Mouse (Mus musculus) embryonic fibroblast, embryonic 13.5 days (primary cell): ENCODE measurements at regions not wholly inside any gene's neighbourhood (a gene's known extent, or its start where the extent isn't known, plus 50 kb on each side); places are given as distances from the start of the nearest gene placed in this dataset.

Experiments
- H3K27ac ChIP-seq: 2 replicates; pipeline ENCODE4 v1.5.1; 2012; ENCODE audit warnings: low read length, control low read depth, inconsistent platforms; ENCODE audit not compliant: insufficient read depth
- H3K4me1 ChIP-seq: 2 replicates; pipeline ENCODE4 v1.6.1; 2011; ENCODE audit warnings: low read length; ENCODE audit not compliant: control insufficient read depth, insufficient read depth
- H3K4me3 ChIP-seq: 2 replicates; pipeline ENCODE4 v1.5.1; 2011; ENCODE audit warnings: mild to moderate bottlenecking, control low read depth, low read length; ENCODE audit not compliant: insufficient read depth
- CTCF ChIP-seq: IDR thresholded peaks from 2 replicates; pipeline ENCODE4 v1.5.1; 2011; ENCODE audit warnings: mild to moderate bottlenecking, control low read depth, low read length, moderate library complexity, borderline replicate concordance; ENCODE audit not compliant: insufficient read depth
- POLR2A ChIP-seq: IDR thresholded peaks from 2 replicates; pipeline ENCODE4 v1.6.1; 2011; ENCODE audit warnings: low read depth, mild to moderate bottlenecking, control low read depth, low read length, moderate library complexity

GRCm38 (mm10) chr16:22719304-22719703, 62.3 kb upstream of the Dgkg start:
- no peaks in the 10 kb centered on the region for H3K4me1 ChIP-seq
- no peak for TF ChIP-seq POLR2A
- TF ChIP-seq CTCF: no peak
- H3K27ac ChIP-seq: no peak overlapping the region
- H3K4me3 ChIP-seq: no peak overlapping the region

- Histone ChIP-seq H3K4me1 (no peaks in the 10 kb centered on the region), H3K27ac (no peak overlapping the region), H3K4me3 (no peak overlapping the region)
- TF ChIP-seq POLR2A (no peak), CTCF (no peak)
These were observed 60.4 kb upstream of the Dgkg start for GRCm38 (mm10) chr16:22717462-22717861.

DNA sequence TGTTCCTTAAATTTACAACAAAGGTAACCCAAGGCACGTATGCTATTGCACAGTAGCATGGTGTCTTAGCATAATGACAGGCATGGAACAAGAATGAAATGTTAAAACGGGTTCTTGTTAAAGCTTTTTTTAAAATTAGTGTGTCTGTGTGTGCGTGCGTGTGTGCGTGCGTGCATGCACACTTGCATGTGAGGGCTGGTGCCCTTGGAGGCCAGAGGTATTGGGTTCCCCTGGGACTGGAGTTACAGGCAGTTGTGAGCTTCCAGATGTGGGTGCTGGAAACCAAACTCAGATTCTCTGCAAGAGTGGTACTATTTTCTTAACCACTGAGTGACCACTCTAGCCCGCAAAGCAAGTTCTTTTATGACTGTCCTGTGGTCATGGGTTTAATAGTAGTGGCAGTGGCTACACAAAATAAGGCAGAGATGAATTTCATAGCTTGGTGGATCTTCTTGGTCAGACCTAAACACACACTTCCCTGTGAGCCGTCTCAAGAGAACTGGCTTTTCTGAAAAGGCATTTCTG, 59.3 kb upstream of the Dgkg start:
- TF ChIP-seq POLR2A (no peak), CTCF (no peak)
- Histone ChIP-seq H3K4me1 (no peaks in the 10 kb centered on the region), H3K27ac (no peak overlapping the region), H3K4me3 (no peak overlapping the region)

- Histone ChIP-seq H3K4me1 (no peaks in the 10 kb centered on the region), H3K27ac (no peak overlapping the region), H3K4me3 (no peak overlapping the region)
- TF ChIP-seq CTCF (no peak), POLR2A (no peak)
These were observed 57.3 kb upstream of the Dgkg start for GRCm38 (mm10) chr16:22714315-22714714.

- Histone ChIP-seq H3K27ac (no peak overlapping the region), H3K4me1 (no peaks in the 10 kb centered on the region), H3K4me3 (no peak overlapping the region)
- TF ChIP-seq CTCF (no peak), POLR2A (no peak)
These were observed 51.7 kb upstream of the Dgkg start for GRCm38 (mm10) chr16:22708768-22709167.
